Mouse (Mus musculus) megakaryocyte, embryonic 14.5 days (primary cell): ENCODE results near the gene Eme1. TPM values are rescaled to one million over a fixed set of nuclear protein-coding genes. Genes with fewer than 3 reads are reported as not detected.
A peak's percentile ranks its signal among the peaks of the same experiment; 100 is the strongest.
"Not testable (repeated sequence)": the region's sequence is repeated elsewhere in the genome, so short reads cannot be mapped to it uniquely, and the experiment has no call there.

Experiments used
- H3K27me3 ChIP-seq: replicated peaks from 2 replicates; pipeline ENCODE3; 2012; ENCODE audit warnings: inconsistent platforms
- H3K36me3 ChIP-seq: replicated peaks from 2 replicates; pipeline ENCODE3; 2012; ENCODE audit warnings: low read length, inconsistent platforms, mixed read lengths
- H3K4me1 ChIP-seq: 2 replicates; pipeline ENCODE4 v1.6.1; 2012; ENCODE audit warnings: inconsistent platforms
- H3K4me3 ChIP-seq: replicated peaks from 2 replicates; pipeline ENCODE3; 2012; ENCODE audit warnings: moderate library complexity, mild to moderate bottlenecking, inconsistent platforms
- H3K9me3 ChIP-seq: 2 replicates; pipeline ENCODE4 v1.6.1; 2012; ENCODE audit warnings: inconsistent platforms
- FLI1 ChIP-seq: IDR thresholded peaks from 2 replicates; pipeline ENCODE4 v1.6.1; 2012; ENCODE audit warnings: low read length, inconsistent platforms, mixed read lengths
- GATA1 ChIP-seq: IDR thresholded peaks from 3 replicates; pipeline ENCODE4 v1.6.1; 2012; ENCODE audit warnings: mixed read lengths, low read length, inconsistent platforms, borderline replicate concordance
- polyA plus RNA-seq: library from polyadenylated mRNA; stranded (reverse); fragments of >175 nt; gene quantifications from 2 replicates; pipeline ENCODE4 v1.2.3, GENCODE M21; 2012; ENCODE audit warnings: low replicate concordance; ENCODE audit not compliant: insufficient read depth

The Eme1 gene
- polyA plus RNA-seq, 1 experiment, result 6.0 TPM

DNA sequence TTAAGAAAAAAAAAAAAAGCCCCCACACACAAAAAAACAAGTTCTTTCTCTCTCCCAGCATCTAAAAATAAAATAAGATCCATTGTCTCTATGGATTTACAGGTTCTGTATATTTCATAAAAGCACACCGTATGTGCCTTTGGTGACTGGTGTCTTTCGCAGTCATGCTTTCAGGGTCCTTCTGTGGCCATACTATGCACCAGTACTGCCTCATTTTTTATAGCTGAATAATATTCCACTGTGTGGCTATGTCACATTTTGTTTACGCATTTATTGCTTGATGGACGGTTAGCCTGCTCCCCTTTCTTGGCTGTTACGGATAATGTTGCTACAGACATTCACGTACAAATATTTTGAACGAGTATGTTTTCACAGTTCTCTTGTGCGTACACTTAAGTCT lies 791 bp downstream of the Eme1 start:
- Histone ChIP-seq H3K4me3 (peak overlapping the region; percentile 98), H3K36me3 (peaks cover 54% of the 10 kb centered on the region), H3K4me1 (peaks cover 32% of the 10 kb centered on the region), H3K27me3 (no peaks in the 10 kb centered on the region), H3K9me3 (no peaks in the 10 kb centered on the region)
- TF ChIP-seq GATA1, result no peak
- TF ChIP-seq FLI1, result no peak

DNA sequence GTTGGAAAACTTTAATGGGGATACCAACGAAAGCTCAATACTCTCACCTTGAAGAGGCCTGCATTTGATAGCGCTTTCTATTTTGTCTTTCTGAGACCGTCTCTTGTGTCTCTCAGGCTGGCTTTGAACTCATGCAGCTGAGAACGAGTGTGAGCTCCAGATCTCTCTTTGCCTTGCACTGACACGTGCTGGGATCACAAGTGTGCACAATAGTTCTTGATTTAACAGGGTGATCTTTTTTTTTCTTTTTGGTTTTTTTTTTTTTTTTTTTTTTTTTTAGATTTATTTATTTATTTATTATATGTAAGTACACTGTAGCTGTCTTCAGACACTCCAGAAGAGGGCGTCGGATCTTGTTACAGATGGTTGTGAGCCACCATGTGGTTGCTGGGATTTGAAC lies 2.5 kb downstream of the Eme1 start:
- Histone ChIP-seq H3K4me1 (peaks cover 29% of the 10 kb centered on the region), H3K36me3 (peaks cover 54% of the 10 kb centered on the region)
- H3K4me3 ChIP-seq, H3K9me3 ChIP-seq, H3K27me3 ChIP-seq: not testable (repeated sequence)

DNA sequence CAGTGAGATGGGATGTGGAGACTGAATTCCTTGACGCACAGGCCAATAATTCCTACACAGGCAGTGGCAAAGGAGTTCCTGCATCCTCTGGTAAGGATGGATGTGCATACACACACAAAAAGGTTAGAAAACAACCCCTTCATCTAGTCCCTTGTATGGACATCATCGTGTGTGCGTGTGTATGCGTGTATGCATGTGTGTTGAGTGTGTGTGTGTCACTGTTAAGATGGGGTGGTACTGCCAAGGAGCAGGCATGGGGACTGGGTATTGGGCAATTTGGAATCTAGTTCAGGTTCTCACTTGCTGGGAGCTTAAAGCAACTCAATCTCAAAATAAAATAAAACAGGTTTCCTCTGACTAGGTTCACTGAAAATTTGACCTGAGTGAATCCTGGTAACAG lies 7.3 kb downstream of the Eme1 start:
- Histone ChIP-seq H3K36me3 (peaks cover 93% of the 10 kb centered on the region), H3K9me3 (no peaks in the 10 kb centered on the region), H3K27me3 (no peaks in the 10 kb centered on the region), H3K4me3 (no peak overlapping the region), H3K4me1 (0 out of 2 replicates have a peak, but pooled peaks cover 3% of the 10 kb centered on the region)
- no peak for TF ChIP-seq GATA1
- no peak for TF ChIP-seq FLI1

DNA sequence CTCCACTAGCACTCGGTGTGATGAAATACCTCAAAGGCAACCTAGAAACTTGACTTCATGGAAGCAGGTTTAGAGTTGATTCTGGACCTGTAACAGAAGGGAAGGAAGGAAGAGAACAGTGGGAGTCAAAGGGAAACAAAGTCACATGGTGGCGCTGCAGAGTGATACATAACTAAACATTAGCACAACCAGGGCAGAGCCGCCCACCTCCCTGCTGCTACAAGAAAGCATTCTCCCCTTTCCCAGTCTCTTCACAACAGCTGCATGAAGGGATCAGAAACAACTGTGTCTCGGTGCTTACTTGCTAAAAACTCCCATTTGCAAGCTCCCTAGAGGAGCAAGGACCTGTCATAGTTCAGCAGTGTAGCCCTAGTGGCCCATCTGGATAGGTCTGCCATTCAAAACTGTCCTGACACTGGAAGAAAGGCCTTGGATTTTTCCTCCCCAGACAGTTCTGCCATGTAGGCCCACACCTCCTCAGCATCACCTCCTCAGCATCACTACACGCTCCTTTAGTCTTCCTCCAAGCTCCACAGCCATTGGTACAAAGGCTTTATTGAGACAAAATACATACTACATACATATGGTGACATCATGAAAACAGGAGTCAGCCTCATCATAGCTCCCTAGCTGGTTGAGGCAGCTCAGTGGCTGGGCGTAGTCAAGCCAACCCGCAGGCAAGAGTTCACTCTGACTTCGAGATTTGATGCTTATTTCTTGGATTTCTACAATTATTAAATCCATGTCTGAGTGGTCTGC lies 9.1 kb downstream of the Eme1 start:
- Histone ChIP-seq H3K9me3 (no peaks in the 10 kb centered on the region), H3K27me3 (no peaks in the 10 kb centered on the region), H3K4me3 (no peak overlapping the region), H3K36me3 (peaks cover 95% of the 10 kb centered on the region), H3K4me1 (0 out of 2 replicates have a peak, but pooled peaks cover 3% of the 10 kb centered on the region)
- TF ChIP-seq GATA1, result no peak
- TF ChIP-seq FLI1, result no peak

DNA sequence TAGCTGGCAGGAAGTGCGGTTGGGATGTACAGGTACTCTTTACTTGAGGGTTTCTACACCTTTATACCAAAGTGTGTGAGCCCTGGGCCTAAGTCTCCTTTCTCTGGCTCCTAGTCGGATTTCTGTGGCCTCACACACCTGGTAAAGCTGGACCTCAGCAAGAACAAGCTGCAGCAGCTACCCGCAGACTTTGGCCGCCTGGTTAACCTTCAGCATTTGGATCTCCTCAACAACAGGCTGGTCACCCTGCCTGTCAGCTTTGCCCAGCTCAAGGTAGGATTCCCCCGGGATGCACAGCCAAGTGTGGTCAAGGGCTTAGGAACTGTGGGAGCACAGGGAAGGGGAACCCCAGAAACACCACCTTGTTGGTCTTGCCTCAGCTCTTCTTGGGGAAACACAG lies 19.3 kb downstream of the Eme1 start:
- Histone ChIP-seq H3K4me1 (peaks cover 47% of the 10 kb centered on the region), H3K9me3 (no peaks in the 10 kb centered on the region), H3K36me3 (peaks cover 84% of the 10 kb centered on the region), H3K4me3 (no peak overlapping the region), H3K27me3 (no peaks in the 10 kb centered on the region)
- no peak for TF ChIP-seq GATA1
- no peak for TF ChIP-seq FLI1

DNA sequence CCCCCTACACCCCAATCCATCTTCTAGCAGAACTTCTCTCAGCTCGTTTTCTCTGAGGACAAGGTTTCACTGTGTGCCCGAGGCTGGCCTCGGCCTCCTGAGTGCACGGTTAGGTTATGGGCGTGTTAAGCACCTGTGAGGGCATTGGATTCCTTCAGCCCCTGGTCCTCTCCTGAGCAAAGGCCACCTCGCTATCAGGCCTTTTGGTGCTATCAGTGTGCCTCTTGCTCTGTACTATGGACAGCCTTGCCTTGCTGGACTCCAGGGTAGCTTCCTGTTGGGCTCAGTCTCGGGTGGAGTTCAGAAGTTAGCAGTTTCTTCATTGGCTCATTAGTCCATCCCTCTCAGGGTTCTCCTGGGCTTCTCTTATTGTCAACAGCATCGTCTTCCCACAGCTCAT lies 20.8 kb downstream of the Eme1 start:
- no peaks in the 10 kb centered on the region for H3K9me3 ChIP-seq
- no peak for TF ChIP-seq GATA1
- no peak for TF ChIP-seq FLI1
- H3K4me3 ChIP-seq, result no peak overlapping the region
- peaks cover 50% of the 10 kb centered on the region for H3K4me1 ChIP-seq
- peaks cover 69% of the 10 kb centered on the region for H3K36me3 ChIP-seq
- no peaks in the 10 kb centered on the region for H3K27me3 ChIP-seq

DNA sequence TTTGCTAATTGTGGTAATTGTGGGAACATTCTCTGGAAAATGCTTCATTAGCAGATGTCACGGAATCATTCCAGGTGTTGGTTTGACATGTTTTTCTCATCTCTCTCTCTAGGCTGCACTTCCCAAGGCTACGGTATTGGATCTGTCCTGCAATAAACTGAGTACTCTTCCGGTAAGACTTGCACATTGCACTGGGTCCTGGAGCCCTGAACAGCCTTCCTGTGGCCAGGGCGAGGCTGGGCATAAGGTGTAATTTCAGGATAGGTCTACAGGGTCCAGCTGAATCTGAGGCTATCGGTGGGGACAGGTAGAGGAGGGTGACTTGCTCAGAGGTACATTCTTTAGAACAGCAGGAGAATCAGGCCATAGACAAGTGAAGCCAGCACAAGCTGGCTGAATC lies 21.8 kb downstream of the Eme1 start:
- Histone ChIP-seq H3K4me1 (peaks cover 50% of the 10 kb centered on the region), H3K4me3 (no peak overlapping the region), H3K36me3 (peaks cover 59% of the 10 kb centered on the region), H3K27me3 (no peaks in the 10 kb centered on the region), H3K9me3 (no peaks in the 10 kb centered on the region)
- TF ChIP-seq FLI1, result no peak
- TF ChIP-seq GATA1, result no peak

DNA sequence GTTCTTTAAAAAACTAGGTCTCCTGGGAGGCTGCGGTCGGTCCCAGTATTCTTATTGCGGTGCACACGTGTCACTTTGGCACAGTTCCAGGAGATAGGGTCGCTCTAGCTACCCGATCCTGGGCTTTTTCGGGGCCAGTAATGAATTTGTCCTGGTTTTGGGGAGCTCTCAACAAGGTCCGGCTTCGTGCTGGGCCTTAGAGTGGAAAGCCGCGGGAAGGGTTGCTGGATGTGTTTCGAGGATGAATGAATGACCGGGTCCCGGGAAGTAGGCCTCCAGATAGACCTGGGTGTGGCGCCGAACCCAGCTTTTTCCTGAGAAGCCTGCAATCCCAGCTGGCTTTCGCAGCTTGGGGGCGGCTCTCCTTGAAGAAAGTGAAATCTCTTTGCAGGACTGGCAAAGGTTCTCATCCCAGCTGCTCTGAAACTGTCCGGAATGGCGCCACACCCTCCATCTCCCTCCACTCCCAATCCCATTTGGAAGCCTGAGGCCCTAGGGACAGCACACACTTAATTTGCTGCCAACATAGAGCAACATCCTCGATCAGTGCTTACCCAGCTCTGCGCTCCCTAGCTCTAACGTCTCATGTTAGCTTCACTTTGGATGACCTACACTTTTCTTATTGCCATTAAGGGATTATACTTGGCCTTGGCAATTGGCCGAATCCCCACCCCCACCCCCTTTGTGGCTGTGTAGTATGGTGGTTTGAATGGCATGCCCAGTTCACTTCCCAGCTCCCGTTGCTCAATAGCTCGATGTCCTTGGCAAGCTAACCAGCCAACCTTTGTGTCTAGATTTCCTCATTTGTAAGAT lies 23.4 kb downstream of the Eme1 start:
- H3K4me3 ChIP-seq, result peak overlapping the region; percentile 99

DNA sequence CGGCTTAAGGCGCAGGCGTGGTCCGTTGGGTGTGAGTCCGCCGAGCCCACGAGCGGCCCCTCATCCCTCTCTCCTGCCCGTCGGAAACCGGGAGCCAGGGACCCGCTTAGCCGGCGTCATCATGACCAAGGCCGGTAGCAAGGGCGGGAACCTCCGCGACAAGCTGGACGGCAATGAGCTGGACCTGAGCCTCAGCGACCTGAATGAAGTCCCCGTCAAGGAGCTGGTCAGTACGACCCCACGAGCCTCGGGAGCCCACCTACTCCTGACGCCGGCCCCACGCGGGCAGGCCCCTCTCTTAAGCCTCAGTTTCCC lies 23.9 kb downstream of the Eme1 start:
- peaks cover 33% of the 10 kb centered on the region for H3K4me1 ChIP-seq
- H3K36me3 ChIP-seq, result peaks cover 38% of the 10 kb centered on the region
- H3K4me3 ChIP-seq, result peak overlapping the region; percentile 99
- TF ChIP-seq FLI1, result no peak
- no peak for TF ChIP-seq GATA1
- H3K9me3 ChIP-seq, result no peaks in the 10 kb centered on the region
- H3K27me3 ChIP-seq, result no peaks in the 10 kb centered on the region

More for the DNA sequence above, 23.4 kb downstream of the Eme1 start:
- Histone ChIP-seq H3K27me3 (no peaks in the 10 kb centered on the region), H3K36me3 (peaks cover 44% of the 10 kb centered on the region), H3K9me3 (no peaks in the 10 kb centered on the region), H3K4me1 (peaks cover 37% of the 10 kb centered on the region)
- no peak for TF ChIP-seq GATA1
- no peak for TF ChIP-seq FLI1

DNA sequence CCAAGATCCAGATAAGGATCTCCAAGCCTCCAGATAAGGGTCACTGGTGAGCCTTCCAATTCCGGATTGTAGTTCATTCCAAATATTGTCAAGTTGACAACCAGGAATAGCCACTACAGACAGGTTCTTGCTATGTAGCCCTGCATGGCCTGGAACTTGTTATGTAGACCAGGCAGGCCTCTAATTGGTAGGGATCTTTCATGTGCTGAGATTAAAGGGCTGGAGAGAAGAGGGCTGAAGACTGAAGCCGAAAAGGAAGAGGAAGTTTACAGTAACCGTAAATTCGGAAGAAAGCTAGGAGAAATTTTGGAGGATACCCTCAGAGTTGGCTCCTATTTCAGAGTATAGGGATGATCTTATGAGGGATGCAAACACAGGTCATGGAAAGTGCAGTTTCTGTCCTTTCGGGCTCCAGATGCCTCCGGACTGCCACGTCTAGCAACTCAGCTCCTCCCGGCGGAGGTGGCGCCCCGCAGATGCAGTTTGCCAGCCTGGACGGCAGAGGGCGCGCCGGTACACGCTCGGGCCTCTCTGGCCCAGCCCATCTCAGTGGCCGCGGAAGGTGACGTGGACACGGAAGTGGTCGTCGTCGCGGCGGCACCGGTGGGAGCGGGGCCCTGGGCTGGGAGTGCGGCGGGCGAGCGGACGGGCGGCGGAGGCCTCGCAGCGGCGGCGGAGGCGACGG lies 24.4 kb downstream of the Eme1 start, which contains the start of gene Lrrc59:
Gene Lrrc59 (plus strand): TSS at position 569 of the 685 bp plus-strand sequence.
- Histone ChIP-seq H3K4me3 (peak within 1 kb of the TSS; percentile 99), H3K27me3 (no peaks in the 10 kb centered on the region), H3K4me1 (peaks cover 28% of the 10 kb centered on the region), H3K36me3 (peaks cover 33% of the 10 kb centered on the region), H3K9me3 (no peaks in the 10 kb centered on the region)
- TF ChIP-seq FLI1 (no peak), GATA1 (no peak)
